Mouse (Mus musculus) left cerebral cortex, adult 18-20 months (tissue): ENCODE measurements around the gene Kat2b. TPM values are rescaled to one million over a fixed set of nuclear protein-coding genes. Genes with fewer than 3 reads are reported as not detected.
"Not testable (repeated sequence)": the region's sequence is repeated elsewhere in the genome, so short reads cannot be mapped to it uniquely, and the experiment has no call there.

Experiments
- DNase-seq, 2 experiments: peaks; one replicate each; pipeline ENCODE4 v3.0.0; 2021 to 2022; ENCODE audit warnings: low spot score in 2 of 2, mixed read lengths in 1 of 2
- total RNA-seq, 2 experiments: library from RNA; stranded (reverse); gene quantifications; 2 replicates each; pipeline ENCODE4 v1.2.3; 2021

Kat2b gene
- total RNA-seq, 2 experiments from 2014 or later: 20.6 to 21.3 TPM

DNA sequence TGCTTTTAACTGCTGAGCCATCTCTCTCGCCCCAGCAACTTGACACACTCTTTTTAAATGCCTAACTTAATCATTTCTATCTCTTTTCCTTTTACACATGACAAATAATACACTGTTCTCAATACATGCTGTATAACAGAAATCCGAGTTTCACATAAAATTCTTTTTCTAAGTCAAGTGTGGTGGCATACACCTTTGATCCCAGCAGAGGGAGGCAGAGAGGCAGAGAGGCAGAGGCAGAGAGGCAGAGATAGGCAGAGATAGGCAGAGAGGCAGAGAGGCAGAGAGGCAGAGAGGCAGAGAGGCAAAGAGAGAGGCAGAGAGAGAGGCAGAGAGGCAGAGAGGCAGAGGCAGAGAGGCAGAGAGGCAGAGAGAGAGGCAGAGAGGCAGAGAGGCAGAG lies 90.7 kb downstream of the Kat2b start:
- peak in 1 of 2 experiments; percentile 12 for DNase-seq

DNA sequence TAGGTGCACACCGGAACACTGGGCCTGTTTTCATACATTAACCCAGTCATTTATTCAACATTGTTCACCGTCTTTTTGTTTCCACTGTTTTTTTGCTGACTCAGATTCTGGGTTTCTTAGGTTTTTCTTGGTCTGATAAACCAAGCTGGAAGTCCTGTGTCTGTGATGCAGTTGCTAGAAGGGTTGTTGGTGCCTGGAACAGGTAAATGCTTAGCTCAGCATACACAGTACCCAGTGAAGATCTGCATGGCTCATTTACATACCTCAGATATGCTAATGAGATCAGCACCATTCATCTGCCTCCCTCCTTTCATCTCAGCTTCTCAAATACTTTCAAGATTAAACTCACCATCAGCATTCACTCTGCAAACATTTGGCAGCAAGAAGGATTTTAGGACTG lies 92.0 kb downstream of the Kat2b start:
- DNase-seq: no peak

DNA sequence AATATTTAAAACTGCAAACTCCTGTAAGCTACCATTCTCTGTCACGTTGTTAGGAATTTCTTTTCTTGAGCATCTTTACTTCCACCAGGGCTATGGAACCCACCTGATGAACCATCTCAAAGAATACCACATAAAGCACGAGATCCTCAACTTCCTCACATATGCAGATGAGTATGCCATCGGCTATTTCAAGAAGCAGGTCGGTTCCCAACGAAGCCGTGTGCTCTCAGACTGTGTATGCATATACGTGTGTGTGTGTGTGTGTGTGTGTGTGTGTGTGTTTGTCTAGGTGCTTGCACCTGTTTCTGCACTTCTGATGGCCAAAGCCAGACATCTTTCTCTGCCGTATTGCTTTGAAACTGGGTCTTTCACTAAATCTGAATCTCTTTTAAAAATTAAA lies 92.6 kb downstream of the Kat2b start:
- no peak for DNase-seq

DNA sequence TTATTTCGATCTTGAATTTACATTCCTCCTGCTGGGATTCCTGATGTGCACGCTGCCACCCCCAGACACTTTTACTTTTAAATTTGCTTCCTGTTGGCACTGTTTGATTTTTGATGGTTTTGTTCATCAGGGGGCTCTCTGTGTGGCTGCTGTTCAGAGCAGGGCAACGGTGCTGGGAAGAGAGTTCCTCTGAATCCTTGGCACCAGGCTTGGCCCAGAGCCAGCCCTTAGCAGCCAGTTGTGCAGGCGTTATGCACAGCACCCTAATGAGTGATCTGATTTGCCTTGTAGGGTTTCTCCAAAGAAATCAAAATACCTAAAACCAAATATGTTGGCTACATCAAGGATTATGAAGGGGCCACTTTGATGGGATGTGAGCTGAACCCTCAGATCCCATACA lies 93.1 kb downstream of the Kat2b start:
- DNase-seq: peak; percentile 19 to 31

DNA sequence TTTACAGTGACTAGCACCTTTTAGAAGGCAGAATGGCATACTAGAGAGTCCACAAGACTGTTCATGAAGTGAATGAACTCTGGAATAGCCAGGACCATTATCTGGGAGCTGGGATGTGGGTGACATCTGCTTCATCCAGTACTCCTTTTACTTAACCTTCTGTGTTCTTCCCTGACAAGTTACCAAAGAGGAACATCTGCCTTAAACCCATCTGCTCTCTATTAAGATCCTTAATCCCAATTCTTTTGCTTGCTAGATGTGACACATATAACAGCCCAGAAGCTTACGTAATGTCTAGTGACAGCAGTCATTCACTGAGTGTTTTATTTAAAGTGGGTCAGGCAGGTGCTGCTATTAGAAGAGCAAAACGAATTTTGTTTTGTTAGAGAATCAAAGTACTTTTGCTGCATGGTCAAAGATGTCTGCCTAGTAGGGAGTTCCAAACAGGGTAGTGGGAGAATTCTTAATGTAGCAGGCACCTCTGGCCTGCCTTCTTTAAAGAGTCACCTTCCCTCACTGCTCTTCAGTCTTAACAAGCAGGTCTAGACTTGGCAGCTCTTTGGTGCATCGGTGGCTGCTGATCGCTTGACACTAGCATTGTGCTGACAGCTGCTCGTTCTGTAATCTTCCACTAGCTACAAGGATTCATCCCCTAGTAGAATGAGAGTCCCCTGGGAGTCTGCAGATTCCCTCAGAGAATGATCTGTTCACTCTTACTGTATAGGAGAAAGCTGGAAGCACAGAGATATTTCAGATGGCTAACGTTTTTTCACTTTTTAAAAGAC lies 94.6 kb downstream of the Kat2b start:
- no peak for DNase-seq

- no peak for DNase-seq
Observed at GRCm38 (mm10) chr17:53664267-53664666, 97.6 kb downstream of the Kat2b start.

GRCm38 (mm10) chr17:53664703-53665382 lies 98.2 kb downstream of the Kat2b start:
- no peak for DNase-seq

GRCm38 (mm10) chr17:53670453-53670852 lies 103.8 kb downstream of the Kat2b start:
- no peak for DNase-seq

GRCm38 (mm10) chr17:53678716-53679115 lies 112.1 kb downstream of the Kat2b start:
- DNase-seq: peak; percentile 26 to 49

- no peak for DNase-seq
Observed at GRCm38 (mm10) chr17:53688321-53688720, 121.7 kb downstream of the Kat2b start.

DNA sequence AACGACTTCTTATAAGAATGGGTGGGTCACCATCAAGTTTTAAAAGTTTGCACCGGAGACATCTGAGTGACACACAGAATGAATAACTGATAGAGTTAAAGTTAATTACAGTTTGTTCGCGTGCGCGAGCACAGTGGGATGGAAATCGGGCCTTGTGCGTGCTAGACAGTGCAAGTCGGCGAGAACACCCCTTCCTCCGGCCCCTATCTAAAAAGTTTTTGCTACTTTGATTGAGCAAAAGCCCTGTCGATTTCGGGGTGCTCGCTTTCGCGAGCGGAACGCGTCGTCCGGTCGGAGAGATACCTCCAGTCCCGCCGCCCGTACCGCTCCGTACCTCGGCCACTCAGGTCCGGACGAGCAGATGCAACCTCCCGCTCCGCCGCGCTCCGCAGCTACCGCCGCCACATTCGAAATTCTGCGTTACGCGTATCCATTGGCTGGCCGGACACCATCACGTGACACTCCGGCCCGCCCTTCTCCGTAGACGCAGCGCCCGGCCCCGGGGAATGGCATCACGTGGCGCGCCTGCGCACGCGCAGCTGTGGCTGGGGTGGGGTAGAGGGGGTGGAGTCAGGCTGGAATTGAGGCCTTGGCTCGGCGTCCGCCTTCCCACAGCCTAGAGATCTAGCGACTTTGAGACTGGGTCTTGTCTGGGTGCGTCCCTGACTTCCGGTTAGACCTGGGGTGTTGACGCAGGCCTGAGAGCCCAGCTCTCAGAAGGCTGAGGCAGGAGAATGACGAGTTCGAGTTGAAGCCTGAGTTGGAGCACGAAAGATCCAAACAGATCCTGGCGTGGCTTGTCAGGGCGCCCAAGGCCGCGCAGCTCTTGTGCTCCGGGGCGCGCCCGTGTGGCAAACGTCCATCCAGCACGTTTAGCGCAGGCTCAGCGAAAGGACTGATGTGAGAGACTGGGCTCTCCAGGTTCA lies 122.5 kb downstream of the Kat2b start, which contains the start of gene Sgo1:
Gene Sgo1, minus strand, starts transcription at position 457 of the 926 bp plus-strand sequence.
- DNase-seq: peak; percentile 96

DNA sequence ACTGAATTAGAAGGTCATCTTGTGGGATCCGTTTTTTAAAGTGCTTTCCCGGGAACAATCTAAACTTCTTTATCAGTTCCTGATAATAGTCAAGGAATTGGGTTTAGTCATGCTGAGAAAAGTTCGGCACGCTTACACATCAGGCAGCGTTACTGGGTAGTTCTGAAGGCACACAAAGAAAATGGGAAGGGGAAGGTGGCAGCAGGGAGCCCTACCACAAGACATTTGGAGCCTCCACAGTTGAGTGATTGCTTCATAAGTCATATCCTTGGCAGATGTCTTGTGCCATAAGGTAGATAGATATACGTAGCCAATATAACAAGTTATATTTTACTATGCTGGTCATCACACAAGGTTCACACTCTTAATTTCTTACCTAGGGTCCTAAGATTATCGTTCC lies 123.3 kb downstream of the Kat2b start:
- no peak for DNase-seq

GRCm38 (mm10) chr17:53694039-53694438 lies 127.4 kb downstream of the Kat2b start:
- peak; percentile 19 to 25 for DNase-seq

DNA sequence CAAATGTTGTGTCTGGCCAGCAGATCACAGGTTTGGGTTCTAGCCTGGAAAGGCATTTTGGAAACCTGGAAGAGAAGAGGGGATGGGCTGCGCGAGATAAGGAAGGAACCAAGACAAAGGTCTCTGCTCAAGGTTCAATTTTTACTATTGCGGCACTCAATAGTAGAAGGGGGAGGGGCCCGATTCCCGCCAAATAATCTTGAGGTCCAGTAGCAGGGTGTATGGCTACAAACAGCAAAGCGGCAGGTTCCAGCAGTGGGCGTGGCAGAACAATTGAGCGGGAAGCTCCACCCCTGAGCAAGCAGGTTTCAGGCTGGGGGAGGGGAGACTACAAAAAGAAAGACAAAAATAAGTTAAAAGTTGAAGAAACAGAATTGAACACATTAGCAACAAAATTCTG lies 130.9 kb downstream of the Kat2b start:
- not testable (repeated sequence) for DNase-seq

DNA sequence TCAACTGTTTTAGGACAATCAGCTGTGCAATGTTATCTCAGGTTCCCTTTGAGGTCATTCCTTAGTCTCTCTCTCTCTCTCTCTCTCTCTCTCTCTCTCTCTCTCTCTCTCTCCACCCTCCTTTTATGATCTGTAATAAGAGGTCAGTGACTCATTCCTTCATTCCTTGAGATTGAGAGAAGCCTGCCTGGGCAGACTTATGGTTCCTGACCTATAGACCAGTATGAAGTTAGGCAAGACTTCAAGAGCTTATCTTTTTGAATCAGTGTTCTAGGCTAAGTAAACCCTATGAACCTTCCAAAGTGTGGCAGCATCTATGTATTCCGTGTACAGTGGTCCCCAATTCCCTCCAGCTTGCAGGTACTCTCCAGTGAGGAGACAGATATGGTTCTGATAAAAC lies 147.8 kb downstream of the Kat2b start:
- DNase-seq: no peak

DNA sequence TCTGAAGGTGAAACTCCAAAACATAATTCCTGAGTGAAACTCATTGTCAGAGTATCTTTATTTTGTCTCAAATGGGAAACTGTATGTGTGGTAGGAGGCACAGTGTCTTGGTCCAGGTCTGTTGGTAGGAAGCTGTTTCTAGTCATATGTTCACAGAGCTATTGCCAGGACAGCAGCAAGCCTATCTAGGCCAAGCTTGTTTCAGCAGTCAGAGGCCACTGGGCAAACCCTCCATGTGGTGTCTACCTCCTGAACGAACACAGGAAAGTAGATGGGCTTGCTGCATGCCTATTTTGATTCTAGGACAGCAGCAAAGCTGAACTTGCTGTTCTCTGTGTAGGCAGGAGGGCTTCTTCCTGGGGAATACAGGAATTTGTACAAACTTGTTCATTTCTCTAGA lies 148.5 kb downstream of the Kat2b start:
- DNase-seq: not testable (repeated sequence)

DNA sequence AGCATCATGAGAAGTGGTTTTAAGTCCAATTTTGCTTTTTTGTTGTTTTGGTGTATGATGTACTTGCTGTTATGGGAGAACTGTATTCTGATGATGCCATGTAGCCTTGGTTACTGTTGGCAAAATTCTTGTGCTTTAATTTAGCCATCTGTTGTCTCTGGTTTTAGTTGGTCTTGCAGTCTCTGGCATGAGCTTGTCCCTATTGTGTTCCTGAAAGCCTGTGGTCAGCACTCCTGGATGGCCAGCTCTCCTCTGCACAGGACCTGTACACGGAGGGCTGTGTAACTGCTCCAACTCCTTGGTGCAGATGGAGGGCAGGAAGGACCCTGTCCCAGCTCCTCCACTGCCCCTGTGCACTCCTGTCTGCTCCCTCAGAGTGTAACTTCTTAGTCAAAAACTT lies 151.8 kb downstream of the Kat2b start:
- DNase-seq: no peak

DNA sequence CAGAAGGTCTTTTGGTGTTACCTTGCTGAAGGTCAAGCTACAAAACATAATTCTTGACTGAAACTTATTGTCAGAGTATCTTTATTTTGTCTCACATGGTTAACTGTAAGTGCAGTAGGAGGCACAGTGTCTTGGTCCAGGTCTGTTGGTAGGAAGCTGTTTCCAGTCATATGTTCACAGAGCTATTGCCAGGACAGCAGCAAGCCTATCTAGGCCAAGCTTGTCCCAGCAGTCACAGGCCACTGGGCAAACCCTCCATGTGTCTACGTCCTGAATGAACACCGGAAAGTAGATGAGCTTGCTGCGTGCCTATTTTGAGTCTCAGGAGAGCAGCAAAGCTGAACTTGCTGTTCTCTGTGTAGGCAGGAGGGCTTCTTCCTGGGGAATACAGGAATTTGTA lies 152.3 kb downstream of the Kat2b start:
- not testable (repeated sequence) for DNase-seq
